Mouse (Mus musculus): Measurements from ENCODE around the gene Ercc4. TPM values are rescaled to one million over a fixed set of nuclear protein-coding genes. Genes with fewer than 3 reads are reported as not detected.

Ercc4 gene
- total RNA-seq, 2 experiments from 2014 or later = 13.5 to 13.9 TPM

DNA sequence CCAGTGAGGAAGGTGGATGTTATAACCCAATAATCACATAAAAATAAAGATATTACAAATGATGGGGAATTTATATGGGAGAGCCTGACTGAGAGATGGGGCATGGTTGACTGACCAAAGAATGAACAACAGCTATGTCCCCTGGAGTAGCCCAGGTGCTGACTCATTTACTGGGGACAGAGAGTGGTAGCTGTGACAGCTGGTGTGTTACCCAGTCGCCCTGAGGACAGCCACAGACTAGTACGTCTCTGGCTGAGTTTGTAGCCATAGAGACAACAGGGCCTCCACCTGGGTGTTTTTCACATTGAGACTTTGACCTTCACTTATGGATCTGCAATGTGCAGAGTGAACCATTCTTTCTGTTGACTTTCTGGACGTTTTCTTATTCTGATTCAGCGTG lies 81.7 kb downstream of the Ercc4 start:
- DNase-seq (ENCODE audit: low spot score in 2 of 2) = no peak

DNA sequence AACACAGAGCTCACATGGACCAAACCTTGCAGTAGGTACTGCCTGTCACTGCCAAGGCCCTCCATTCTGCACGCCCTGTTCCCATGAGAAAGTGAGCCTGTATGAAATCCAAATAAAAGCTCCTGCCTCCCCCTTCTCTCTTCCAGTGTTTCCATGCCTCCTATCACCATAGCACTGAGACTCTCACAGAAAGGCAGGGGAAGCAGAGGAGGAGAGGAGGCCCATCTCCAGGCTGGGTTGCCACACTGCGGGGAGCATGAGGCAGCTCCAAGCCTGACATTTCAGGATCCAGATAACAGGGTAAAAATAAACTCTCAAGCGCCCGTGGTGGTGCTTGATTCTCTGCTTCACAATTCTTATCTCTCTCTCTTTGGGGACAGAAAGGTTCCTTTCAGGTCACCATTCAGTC lies 84.2 kb downstream of the Ercc4 start:
- DNase-seq (ENCODE audit: low spot score in 2 of 2) = no peak

DNA sequence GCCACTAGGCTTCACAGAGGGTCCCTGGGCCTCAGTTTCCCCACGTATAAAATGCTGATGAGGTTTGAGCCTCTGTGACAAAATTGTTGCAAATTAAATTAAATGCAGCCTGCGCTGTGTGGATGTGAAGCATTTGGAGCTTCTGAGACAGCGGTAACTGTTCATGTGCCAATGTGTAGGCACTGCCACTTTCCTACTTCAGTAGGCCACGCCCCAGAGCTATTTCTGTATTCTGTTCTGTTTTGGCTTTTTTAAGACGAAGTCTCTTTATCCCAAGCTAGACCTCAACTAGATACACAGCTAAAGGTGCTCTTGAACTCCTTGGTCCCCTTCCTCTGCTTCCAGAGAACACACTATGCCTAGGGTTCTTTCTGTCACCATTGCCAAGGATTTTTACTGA lies 85.4 kb downstream of the Ercc4 start:
- no peak for DNase-seq (ENCODE audit: low spot score in 2 of 2)

DNA sequence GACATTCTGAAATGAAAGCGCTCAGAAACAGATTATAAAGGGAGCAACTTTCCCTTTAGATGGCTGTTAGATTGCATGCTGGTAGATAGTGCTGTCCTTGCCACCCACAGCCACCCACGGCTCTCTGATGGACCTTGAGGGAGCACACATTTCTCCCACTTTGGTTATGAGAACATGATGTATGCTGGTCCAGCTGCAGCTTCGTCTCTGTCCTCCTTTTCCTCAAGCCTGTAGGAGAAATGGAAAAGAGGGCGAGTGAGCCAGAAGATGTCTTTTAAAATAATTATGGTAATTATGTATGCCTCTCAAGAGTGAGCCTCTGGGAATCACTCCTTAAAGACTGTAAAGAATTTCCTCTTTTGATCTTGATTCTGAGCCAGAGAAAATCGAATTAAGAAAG lies 87.1 kb downstream of the Ercc4 start:
- DNase-seq (ENCODE audit: low spot score in 2 of 2) = no peak

DNA sequence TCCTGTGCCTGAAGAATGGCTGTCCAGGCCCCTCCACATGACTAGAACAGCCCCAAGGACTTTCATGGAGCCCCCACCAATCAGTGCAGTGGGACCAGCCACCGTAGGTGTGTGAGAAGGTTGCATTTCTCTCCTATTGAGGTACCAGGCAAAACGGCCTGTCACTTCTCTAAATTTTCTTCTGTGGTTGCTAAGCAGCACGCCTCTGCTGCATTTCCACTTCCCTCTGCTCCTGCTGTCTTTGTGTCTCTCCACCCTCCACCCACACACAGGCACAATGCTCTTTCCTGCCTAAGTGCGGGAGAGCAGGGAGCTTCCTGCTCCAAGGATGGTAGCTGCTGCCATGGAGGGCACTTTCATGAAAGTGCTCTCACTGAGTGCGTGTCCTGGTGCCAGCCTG lies 87.8 kb downstream of the Ercc4 start:
- no peak for DNase-seq (ENCODE audit: low spot score in 2 of 2)

DNA sequence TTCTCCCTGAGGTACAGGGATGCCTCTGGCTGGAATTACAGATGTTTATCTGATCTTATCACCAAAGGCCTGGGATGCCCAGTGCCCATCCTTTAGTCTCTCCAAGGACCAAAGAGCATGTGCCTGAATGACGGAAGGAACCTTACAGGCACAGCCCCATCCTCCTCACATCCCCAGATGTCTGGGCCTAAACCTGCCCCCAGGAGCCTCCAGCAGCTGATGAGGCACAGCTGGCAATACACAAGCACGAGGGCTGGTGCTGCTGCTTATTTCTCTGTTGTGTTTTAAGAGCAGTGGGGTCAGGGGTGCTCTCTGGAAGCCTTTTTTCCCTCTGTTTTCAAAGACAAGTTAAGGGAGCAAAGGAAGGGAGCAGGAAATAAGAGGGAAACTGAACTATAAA lies 89.7 kb downstream of the Ercc4 start:
- no peak for DNase-seq (ENCODE audit: low spot score in 2 of 2)

Other genes with a start within 250 kb of the Ercc4 start
- gene Mrtfb, start 146.8 kb downstream of the Ercc4 start, total RNA-seq (2021) = 10 to 100 TPM; 19.8 to 24.9 TPM

Measured in adrenal gland, adult 18-20 months (tissue).